Mouse (Mus musculus) retina, postnatal 7 days (tissue): ENCODE results near the gene Snw1.
"Not testable (repeated sequence)": the region's sequence is repeated elsewhere in the genome, so short reads cannot be mapped to it uniquely, and the experiment has no call there.

ENCODE experiments used
- DNase-seq: peaks from one replicate; pipeline ENCODE4 v3.0.0-alpha.2; 2012; ENCODE audit warnings: low read depth, low spot score

The Snw1 gene

DNA sequence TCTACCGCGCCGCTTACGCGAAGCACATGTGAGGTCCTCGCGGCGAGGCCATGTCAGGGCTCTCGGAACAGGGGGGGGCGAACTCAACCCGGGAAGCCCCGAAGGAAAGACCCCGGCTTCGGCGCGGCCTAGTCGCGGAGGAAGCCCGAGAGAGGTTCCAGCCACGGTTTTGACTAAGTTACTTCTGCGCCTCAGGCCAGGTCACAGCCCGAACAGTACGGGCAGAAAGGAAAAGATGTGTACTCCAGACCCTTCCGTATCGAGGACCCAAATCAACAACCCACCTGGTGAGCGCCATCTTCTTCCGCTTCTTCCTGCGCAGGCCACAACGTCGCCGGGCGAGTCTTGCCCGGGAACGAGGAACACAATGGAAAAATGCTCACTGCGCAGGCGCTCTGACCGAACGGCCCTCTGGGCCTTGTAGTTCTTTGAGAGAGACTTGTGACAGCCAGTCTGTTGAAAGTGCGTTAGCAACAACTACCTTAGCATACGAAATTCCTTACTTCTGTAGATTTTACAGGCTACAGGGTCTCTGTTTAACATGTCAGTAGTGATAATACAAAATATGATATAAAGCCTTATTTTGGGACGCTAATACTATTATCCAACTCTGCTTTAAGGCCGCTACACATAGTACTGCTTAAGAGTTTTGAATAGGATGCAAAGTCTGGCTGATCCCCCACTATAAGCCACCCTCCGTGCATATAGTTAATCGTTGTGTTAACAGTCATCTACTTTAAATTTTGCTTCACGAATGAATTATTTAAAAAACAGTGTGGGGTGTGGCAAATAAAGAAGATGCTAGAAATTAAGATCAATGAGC is at the start of gene Snw1:
Gene Snw1, minus strand, starts transcription at position 311 of the 823 bp plus-strand sequence.
- peak; percentile 95 for DNase-seq

DNA sequence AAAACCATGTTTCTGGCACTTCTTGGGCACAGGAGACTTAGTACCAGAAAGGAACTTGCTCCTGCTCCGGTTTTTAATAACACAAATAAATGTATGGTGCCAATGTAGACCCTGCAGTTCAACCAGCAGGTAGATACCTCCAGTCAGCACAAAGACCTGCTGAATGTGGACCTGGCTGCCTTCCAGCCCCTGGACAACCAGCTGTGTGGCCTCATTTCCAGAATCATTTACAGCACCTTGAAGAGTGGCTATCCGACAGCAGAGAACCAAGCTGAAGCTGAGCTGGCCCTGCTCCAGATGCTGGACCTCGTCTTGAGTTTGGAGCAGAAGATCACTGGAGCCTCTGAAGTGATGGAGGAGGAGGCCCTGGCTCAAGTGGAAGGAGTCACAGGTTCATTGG is 47.5 kb upstream of the Snw1 start:
- not testable (repeated sequence) for DNase-seq

DNA sequence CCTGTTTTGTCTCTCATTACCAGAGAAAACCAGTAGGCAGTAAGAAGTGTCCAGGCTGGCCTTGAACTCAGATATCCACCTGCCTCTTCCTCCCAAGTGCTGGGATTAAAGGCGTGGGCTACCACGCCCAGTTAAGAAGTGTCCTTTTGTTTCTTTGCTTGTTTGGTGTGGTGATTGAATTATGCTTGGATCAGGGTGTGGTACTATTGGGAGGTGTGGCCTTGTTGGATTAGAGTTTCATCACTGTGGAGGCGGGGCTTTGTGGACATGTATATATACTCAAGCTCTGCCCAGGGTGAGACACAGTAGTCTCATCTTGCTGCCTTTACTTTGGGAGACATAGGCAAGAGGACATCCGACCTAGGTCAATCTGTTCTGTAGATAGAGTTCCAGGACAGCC is 41.9 kb upstream of the Snw1 start, which contains the start of gene Gm8300:
Gene Gm8300, plus strand, starts transcription at position 301 of the 400 bp plus-strand sequence.
- DNase-seq, result not testable (repeated sequence)

DNA sequence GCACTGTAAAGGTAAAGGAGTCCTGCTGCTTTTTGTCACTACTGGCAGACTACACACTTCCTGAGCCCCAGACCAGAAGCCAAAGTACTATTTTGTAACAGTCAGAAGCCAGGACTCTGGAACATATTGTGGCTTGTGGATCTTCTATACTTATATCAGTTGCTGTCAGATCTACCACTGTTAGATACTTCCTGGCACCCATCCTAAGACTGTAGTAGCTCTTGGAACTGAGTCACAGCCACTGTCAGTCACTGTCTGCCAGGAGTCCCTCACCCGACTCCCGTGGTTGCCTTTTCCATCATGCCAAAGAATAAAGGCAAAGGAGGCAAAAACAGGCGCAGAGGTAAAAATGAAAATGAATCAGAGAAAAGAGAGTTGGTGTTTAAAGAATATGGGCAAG is 22.3 kb upstream of the Snw1 start, which contains the start of gene Gm5788:
Gene Gm5788, plus strand, starts transcription at position 301 of the 400 bp plus-strand sequence.
- not testable (repeated sequence) for DNase-seq

DNA sequence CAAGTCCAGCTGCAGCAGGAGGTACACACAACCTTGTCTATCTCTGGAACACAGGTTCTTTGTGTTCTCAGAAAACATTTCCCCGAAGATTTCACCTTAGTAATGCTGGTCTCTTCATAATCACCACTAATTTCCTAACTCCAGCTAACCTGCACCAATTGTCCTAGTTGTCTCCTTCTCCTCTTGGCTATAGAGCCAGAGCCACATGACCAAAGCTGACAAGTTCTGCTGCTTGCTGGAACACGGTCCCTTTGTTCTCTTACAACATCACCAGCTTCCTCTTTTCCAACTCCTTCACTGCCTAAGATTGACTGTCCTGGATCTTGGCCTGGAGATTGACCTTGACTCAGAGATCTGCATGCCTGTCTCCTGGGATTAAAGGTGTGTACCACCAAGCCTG is 16.6 kb upstream of the Snw1 start:
- DNase-seq, result not testable (repeated sequence)

DNA sequence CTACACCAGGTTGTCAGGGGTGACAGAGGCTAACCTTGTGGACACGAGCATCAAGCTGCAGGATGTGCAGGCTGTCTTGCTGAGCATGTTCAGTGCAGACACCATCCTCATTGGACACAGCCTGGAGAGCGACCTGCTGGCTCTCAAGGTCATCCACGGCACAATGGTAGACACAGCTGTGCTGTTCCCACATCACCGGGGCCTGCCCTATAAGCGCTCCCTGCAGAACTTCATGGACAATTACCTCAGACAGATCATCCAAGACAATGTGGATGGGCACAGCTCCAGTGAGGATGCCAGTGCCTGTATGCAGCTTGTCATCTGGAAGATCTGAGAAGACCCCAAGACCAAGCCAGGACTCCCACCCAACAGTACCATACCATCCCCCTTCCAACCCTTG is 10.4 kb upstream of the Snw1 start:
- not testable (repeated sequence) for DNase-seq

DNA sequence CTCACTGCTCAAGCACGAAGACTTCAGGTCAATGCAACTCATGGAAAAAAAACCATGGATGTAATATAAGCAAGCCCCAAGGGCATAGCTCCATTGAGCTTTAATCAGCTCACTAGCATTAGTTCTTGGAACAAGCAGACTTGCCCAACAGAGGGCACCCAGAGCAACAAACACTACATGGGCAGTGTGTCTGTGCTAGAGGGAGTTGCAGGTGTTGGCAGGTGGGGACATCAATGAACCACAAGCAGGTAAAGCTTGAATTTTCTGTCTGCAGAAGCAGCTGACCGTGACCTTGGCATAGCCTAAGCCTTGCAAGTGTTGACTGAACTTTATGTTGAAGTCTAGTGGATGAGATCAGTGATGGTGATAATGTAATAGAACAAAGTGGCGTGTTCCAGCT is 2.7 kb upstream of the Snw1 start:
- no peak for DNase-seq

DNA sequence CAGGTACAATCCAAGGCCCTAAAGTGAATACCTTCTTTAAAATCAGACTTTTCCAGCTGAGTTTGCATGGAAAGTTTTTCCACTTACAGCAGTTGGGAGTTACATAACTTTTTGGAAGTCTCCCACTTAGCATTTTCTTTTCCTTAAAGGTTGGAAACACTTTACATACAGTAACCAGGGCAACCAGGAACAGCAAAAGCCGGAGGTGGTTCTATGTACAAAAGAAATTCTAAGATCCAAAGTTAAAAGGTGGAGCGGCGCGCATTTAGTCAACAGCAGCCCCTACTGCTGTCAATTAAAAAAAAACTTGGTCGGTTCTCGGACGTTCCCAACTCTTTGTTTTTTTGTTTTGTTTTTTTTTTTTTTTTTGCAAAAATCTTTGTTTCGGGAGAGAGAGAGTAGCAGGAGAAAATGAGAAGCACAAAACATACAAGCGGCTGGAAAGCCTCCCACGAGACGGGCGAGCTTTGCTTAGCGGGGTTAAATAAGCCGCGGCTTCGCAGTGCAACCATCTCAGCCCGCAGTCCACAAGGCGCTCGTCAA is 582 bp downstream of the Snw1 start:
- DNase-seq, result no peak

DNA sequence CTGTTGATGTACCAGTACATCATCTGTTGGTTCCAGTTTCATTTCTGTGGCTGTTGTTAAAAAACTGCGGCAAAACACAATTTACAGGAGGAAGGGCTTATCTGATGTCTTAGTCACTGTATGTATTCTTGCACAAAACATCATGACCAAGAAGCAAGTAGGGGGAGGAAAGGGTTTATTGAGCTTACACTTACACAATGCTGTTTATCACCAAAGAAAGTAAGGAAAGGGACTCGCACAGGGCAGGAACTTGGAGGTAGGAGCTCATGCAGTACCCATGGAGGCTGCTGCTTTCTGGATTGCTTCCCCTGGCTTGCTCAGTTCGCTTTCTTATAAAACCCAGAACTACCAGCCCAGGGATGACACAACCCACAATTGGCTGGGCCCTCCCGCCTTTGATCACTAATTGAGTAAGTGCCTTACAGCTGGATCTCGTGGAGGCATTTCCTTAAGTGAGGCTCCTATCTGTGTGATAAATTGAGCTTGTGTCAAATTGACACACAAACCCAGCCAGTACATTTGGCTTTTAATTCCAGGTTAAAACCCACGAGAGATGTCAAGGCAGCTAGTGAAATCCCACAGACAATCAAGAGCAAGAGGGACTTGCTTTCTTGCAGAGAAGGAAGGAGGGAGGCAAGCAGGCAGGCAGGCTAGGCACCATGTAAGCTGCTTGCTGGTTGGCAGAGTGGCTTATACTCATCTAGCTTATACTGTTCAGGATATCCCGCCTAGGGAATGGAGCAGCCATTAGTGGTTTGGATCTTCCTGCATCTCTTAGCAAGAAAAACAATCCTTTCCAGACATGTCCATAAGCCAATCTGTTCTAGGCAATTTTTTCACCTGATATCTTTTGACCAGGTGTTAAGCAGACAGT is 1.6 kb downstream of the Snw1 start:
- DNase-seq, result no peak

DNA sequence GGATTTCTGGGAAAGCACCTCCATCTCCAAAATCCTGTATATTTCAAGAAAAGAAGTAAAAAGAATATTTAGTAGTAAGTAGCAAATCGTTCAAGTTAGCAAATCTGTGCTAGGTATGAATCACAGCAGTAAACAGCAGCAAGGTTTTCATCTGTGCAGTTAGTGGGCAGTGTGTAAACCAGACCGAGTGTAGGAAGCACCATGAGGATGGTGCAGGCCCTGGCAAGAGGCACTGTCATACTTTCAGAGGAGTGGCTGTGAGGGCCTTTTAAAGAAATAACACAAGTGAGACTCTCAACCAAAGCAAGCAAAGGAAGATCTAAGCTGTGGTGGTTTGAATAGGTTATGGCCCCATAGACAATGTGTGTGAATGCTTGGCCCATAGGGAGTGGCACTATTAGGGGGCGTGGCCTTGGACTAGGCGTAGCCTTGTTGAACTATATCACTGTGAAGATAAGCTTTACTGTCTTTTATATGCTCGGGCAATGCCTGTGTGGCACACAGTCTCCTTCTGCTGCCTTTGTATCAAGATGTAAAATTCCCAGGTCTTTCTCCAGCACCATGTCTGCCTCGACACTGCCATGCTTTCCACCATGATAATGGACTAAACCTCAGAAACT is 7.3 kb downstream of the Snw1 start:
- DNase-seq, result no peak

DNA sequence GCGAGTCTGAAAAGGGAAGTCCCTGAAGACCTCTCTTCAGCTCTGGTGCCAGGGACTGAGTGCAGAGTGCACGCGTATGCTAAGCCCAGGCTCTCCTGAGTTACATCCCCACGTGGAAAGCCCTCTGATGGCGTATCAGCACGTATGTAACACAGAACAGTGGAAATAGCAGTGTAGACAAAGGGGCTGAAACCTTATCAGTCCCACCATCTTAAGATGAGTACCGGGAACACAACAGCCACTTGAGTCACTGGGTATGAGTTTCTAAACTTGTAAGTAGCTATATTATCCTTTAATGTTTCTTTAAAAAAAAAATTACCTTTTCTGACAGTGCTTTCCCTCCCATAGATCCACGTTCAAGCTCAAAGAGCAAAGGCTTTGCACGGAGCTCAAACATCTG is 22.6 kb downstream of the Snw1 start:
- DNase-seq, result no peak

DNA sequence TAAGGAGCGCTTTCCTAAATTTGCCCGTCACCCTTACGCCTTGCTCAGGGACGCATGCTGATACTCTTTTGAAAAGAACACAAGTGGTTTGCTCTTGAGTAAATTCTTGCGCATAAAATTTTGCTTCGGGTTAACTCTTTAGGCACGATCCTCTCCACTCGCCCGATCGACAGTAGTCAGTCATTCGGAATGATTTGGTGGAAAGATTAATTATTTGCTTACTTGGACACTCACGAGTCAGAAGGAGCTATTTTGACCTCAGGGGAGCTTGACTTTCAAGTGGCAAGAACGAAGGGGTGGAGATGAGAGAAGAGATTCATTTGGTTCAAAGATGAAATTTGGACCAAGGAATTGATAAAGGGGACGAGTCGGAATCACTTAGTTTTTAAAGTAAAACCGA is 27.9 kb downstream of the Snw1 start:
- DNase-seq, result no peak

DNA sequence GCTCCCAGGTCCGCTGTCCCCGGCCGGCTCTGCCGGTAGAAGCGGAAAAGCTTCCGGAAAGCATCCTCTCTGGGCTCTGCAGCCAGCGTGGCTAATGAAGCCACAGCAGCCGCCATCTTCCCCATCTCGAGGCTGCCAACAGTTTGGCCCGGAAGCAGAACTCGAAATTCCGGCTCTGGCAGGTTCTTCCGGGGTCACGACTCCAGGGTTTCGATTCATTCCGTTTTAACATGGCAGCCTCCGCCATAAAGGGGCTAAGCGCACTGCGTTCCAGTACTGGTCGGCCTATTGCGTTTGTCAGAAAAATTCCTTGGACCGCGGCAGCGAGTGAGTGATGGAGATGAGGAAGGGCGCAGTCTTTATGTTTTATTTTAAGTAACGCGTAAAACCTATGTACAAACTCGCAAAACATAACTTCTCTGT is 28.4 kb downstream of the Snw1 start, which contains the start of the genes Slirp and Alkbh1:
Gene Slirp, plus strand, starts transcription at position 197 of the 423 bp plus-strand sequence.
Gene Alkbh1, minus strand, starts transcription at position 318 of the 423 bp plus-strand sequence.
- DNase-seq, result peak; percentile 88

DNA sequence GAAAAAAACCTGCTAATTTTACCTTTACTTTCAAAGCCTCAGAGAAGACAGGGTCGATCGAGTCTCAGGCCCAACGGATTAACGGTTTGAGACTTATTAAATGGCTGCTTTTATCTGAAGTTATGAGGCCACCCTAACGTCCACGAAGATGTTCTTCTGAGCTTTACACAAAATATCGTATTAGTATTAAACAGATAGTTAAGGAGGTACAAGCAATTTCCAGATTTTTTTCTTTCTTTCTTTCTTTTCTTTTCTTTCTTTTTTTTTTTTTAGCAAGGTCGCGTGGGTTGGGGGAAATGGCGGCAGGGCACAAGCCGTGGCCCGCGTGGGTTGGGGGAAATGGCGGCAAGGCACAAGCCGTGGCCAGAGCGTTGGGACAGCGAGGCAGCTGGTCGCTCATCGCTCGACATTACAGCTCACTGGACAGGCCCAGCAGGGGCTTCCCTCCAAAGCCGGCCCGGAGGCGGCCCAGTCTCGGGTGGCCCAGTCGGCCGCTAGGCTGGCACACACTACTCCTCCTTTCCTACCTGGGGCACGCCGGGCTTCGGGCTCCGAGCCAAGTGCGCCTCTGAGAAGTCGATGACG is 28.9 kb downstream of the Snw1 start:
- DNase-seq, result no peak

DNA sequence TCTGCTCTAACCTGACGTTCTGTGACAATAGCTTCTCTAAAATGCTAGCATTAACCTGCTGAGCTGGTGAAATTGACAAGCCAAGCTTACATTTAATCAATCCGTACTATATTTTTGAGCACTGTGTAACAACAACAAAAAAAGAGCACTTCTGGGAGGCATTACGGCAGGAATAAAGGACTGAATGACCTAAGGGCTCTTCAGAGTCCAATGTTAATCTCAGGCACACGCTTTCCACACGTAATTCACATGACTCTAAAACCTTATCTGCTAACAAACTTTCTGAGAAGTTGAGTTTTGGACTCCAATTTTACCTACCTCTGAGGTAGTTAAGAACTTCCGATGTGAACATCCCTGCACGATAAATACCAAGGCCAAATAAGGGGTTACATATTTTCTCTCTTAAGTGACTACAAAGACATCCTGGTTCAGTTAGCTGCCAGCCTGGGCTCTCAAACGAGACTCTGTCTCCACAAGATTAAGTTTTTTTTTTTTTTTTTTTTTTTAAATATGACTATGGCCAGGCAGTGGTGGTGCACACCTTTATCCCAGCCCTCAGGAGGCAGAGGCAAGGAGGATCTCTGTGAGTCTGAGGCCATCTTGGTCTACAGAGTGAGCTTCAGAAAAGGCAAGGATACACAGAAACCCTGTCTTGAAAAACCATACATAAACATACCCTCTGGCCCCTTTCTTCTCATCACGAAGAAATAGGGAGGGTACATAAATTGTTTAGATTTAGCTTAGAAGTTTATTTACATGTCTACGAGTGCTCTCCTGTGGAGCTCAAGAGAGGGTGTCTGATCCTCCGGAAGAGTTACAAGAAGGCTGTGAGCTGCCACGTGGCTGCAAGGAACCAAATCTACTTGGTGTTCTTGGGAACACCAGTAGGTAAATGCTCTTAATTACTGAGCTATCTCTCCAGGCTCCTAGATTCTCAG is 29.6 kb downstream of the Snw1 start:
- DNase-seq, result no peak

DNA sequence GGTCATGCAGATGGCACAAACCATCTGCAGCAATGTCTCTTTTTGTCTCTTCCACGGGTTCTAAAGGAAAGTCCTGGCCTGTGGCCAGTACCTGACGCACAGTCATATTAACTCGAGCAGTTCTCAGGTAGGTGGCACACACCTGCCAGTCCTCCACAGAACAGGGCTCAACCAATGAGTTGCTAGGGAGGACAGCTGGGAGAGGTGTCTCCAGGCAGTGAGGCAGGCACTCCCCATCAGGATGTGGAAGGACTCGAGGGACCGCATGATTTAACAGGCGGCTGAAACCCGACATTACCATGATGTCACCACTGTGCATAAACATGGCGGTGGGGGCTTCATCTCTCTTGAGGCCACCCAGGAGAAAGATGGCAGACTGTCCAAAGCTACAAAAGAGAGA is 43.2 kb downstream of the Snw1 start:
- DNase-seq, result no peak

DNA sequence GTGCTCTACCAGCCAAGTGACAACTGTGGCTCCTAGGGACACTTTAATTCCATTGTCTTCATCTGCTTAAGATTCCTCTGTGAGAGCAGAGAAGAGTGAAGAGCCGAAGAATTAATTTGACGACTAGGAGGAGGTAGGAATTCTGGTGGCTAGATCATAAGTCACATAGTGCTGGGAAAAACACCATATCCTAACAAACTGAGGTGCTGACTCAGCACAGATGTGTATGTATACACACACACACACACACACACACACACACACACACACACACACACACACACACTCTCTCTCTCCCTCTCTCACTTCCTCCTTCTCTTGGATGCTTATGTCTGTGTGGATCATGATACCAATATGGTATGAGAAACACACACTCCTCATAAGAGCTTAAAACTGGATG is 43.8 kb downstream of the Snw1 start:
- no peak for DNase-seq

DNA sequence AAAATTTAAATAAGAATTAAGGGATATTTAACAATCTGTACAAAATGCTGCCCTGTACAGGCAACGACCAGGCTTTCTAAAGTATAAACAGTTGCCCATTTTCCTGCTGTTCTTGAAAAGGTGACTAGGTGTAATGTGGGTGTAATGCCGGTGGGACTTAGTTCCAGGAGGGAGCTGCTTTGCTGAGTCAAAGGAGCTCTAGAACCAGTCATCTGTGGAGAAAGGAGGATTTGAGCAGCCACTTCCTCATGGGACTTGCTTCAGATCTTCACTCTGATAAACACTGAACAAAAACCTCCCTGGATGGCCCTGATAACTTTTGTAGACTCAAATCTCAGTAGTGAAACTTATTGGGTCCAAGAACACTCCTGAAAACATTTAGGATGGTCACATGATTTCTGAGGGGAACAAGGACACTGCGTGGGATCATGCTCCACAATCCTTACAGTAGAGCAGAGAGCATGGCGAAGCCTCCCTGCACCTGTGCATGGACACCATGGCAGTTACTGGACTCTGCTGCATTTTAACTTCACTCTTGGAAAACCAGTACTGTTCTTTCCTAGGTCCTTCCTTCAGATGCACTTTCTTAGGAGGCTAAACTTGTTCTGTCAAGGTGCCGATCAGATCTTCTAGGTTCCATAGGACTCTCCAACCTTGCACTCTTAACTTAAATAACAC is 45.6 kb downstream of the Snw1 start:
- DNase-seq, result no peak

DNA sequence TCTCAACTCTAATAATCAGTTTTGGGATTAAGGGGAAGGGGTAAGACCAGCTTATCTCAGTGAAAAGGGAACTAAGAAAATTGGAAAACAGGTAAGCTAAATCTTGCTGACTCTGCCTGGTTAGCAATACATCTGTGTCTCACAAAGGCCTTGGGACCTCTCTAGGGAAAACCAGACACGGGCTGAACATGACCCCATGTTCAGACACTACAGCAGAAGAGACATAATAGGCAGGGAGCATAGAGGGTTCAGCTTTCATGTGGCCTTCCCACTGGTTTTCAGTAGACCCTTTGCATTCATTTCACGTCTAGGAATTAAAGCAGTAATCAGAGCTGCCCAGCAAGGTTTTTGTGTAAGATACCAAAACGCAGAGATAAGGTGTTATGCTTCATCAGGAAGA is 47.6 kb downstream of the Snw1 start:
- no peak for DNase-seq
